ENCODE assay signal across 25 mouse cellular contexts in the genomic region with DNA sequence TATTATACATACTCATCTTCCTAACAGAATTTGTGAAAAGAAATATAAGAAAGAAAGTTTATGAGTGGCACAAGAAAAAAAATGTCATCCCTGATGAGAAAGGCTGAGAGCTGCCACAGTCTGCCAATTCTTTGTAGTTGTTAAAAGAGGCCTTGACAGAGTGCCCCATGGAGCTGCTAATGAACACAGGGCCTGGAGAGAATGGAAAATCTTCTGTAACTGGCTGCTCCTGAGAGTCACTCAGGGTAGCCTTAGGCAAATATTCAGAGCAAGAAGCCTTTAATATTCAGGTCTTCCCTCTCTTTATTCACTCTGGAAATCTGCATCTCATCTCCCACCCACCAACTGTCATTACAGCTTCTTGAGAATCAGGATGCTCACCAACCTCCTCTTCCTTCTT.
DNase-seq lines count a peak whose midpoint lies in the region; ATAC-seq and TF ChIP-seq lines count a peak whose summit lies in the region.
"Had no signal": no experiment of that assay in that cellular context is flagged by ENCODE, and none has a peak within 500 bp of the region (broad histone marks: within the 10 kb centered on the region; RNA-seq: fewer than 3 reads in every experiment).

No protein-coding gene starts in this region.

- H3K27ac ChIP-seq in midbrain, embryonic 11.5 days (ENCODE audit: low read depth, low read length) = no peak overlapping the region
- H3K27ac ChIP-seq in midbrain, postnatal 0 days (ENCODE audit: low read depth, low read length) = no peak overlapping the region
- H3K27ac ChIP-seq in midbrain, embryonic 16.5 days (ENCODE audit: low read length) = no peak overlapping the region
- H3K27ac ChIP-seq: embryonic facial prominence, embryonic 12.5 days; embryonic facial prominence, embryonic 15.5 days; forebrain, embryonic 15.5 days; gastrocnemius, adult 2 months; hindbrain, embryonic 12.5 days; hindbrain, embryonic 15.5 days had no signal

- H3K36me3 ChIP-seq in midbrain, embryonic 11.5 days (ENCODE audit: control insufficient read depth, insufficient read depth, low read length) = no peaks in the 10 kb centered on the region
- H3K36me3 ChIP-seq in midbrain, postnatal 0 days (ENCODE audit: insufficient read depth, low read length) = no peaks in the 10 kb centered on the region
- no peaks in the 10 kb centered on the region for H3K36me3 ChIP-seq in midbrain, embryonic 16.5 days (ENCODE audit: control insufficient read depth, insufficient read depth, low read length)
- H3K36me3 ChIP-seq: embryonic facial prominence, embryonic 12.5 days; embryonic facial prominence, embryonic 15.5 days; forebrain, embryonic 15.5 days; G1E; hindbrain, embryonic 12.5 days; hindbrain, embryonic 15.5 days had no signal

- DNase-seq in midbrain, embryonic 11.5 days (ENCODE audit: low spot score, missing footprints) = peak; percentile 45
- no peak for DNase-seq in midbrain, postnatal 0 days (ENCODE audit: low spot score)
- peak; percentile 67 for DNase-seq in brain, embryonic 14.5 days (ENCODE audit: low read depth)
- DNase-seq in thymus, postnatal 0 days (ENCODE audit: low spot score) = no peak
- no peak for DNase-seq in lung, postnatal 4 days
- no peak for DNase-seq in urinary bladder, postnatal 25 days (ENCODE audit: low spot score)
- DNase-seq: adrenal gland, adult 8-10 months; adrenal gland, postnatal 25 days; B cell, adult 2 months; cerebellum, adult 2 months; cerebellum, adult 9-11 months; cerebellum, postnatal 25 days; gastrocnemius, adult 2 months; gastrocnemius, postnatal 14 days; heart, adult 11 months had no signal

- no peak for TF ChIP-seq POLR2A in brain, embryonic 14.5 days (IDR thresholded peaks at IDR 0.05; ENCODE audit: borderline replicate concordance, extremely low read depth, insufficient read depth, insufficient read length, poor library complexity, severe bottlenecking)

- TF ChIP-seq CTCF in midbrain, postnatal 0 days (IDR thresholded peaks at IDR 0.05) = no peak
- no peak for TF ChIP-seq CTCF in brain, embryonic 14.5 days (IDR thresholded peaks at IDR 0.05; ENCODE audit: borderline replicate concordance, extremely low read depth, insufficient read depth, insufficient read length)

- H3K9ac ChIP-seq in midbrain, embryonic 11.5 days (ENCODE audit: low read length) = no peak overlapping the region
- no peak overlapping the region for H3K9ac ChIP-seq in midbrain, postnatal 0 days (replicated peaks; ENCODE audit: low read length, poor library complexity, severe bottlenecking)
- no peak overlapping the region for H3K9ac ChIP-seq in midbrain, embryonic 16.5 days (ENCODE audit: low read depth, low read length)
- H3K9ac ChIP-seq: embryonic facial prominence, embryonic 12.5 days; embryonic facial prominence, embryonic 15.5 days; forebrain, embryonic 15.5 days; hindbrain, embryonic 12.5 days; hindbrain, embryonic 15.5 days had no signal

- H3K9me3 ChIP-seq in midbrain, embryonic 11.5 days (ENCODE audit: control insufficient read depth, low read length) = no peaks in the 10 kb centered on the region
- no peaks in the 10 kb centered on the region for H3K9me3 ChIP-seq in midbrain, postnatal 0 days (ENCODE audit: low read length)
- H3K9me3 ChIP-seq in midbrain, embryonic 16.5 days (replicated peaks; ENCODE audit: control insufficient read depth, low read length, poor library complexity, severe bottlenecking) = no peaks in the 10 kb centered on the region
- H3K9me3 ChIP-seq: embryonic facial prominence, embryonic 12.5 days; embryonic facial prominence, embryonic 15.5 days; forebrain, embryonic 15.5 days; G1E; hindbrain, embryonic 12.5 days; hindbrain, embryonic 15.5 days had no signal

- H3K4me3 ChIP-seq in midbrain, embryonic 11.5 days (ENCODE audit: low read depth, low read length) = no peak overlapping the region
- H3K4me3 ChIP-seq in midbrain, postnatal 0 days (ENCODE audit: low read depth, low read length) = no peak overlapping the region
- H3K4me3 ChIP-seq in midbrain, embryonic 16.5 days (ENCODE audit: low read depth, low read length) = no peak overlapping the region
- H3K4me3 ChIP-seq: embryonic facial prominence, embryonic 12.5 days; embryonic facial prominence, embryonic 15.5 days; forebrain, embryonic 15.5 days; gastrocnemius, adult 2 months; hindbrain, embryonic 12.5 days; hindbrain, embryonic 15.5 days had no signal

- no peak overlapping the region for H3K4me2 ChIP-seq in midbrain, embryonic 11.5 days
- H3K4me2 ChIP-seq in midbrain, postnatal 0 days (ENCODE audit: low read depth, low read length, poor library complexity, severe bottlenecking) = no peak overlapping the region
- H3K4me2 ChIP-seq in midbrain, embryonic 16.5 days (ENCODE audit: low read length) = no peak overlapping the region
- H3K4me2 ChIP-seq: embryonic facial prominence, embryonic 12.5 days; embryonic facial prominence, embryonic 15.5 days; forebrain, embryonic 15.5 days; heart, embryonic 11.5 days; hindbrain, embryonic 12.5 days; hindbrain, embryonic 15.5 days had no signal

- H3K27me3 ChIP-seq in midbrain, embryonic 11.5 days (ENCODE audit: control insufficient read depth, insufficient read depth, low read length) = no peaks in the 10 kb centered on the region
- no peaks in the 10 kb centered on the region for H3K27me3 ChIP-seq in midbrain, postnatal 0 days (ENCODE audit: insufficient read depth, low read length)
- H3K27me3 ChIP-seq in midbrain, embryonic 16.5 days (ENCODE audit: control insufficient read depth, insufficient read depth, low read depth, low read length) = no peaks in the 10 kb centered on the region
- H3K27me3 ChIP-seq: CH12.LX; embryonic facial prominence, embryonic 12.5 days; embryonic facial prominence, embryonic 15.5 days; forebrain, embryonic 15.5 days; hindbrain, embryonic 12.5 days; hindbrain, embryonic 15.5 days had no signal

- no peaks in the 10 kb centered on the region for H3K4me1 ChIP-seq in midbrain, embryonic 11.5 days (ENCODE audit: control insufficient read depth, insufficient read depth, low read length)
- H3K4me1 ChIP-seq in midbrain, postnatal 0 days (ENCODE audit: insufficient read depth, low read length) = no peaks in the 10 kb centered on the region
- H3K4me1 ChIP-seq in midbrain, embryonic 16.5 days (ENCODE audit: control insufficient read depth, insufficient read depth, low read length) = peaks cover 3% of the 10 kb centered on the region
- H3K4me1 ChIP-seq: embryonic facial prominence, embryonic 12.5 days; embryonic facial prominence, embryonic 15.5 days; hindbrain, embryonic 15.5 days had no signal

- no peak for ATAC-seq in midbrain, embryonic 11.5 days (ENCODE audit: low FRiP score)
- ATAC-seq in midbrain, postnatal 0 days (ENCODE audit: low FRiP score) = no peak
- ATAC-seq in midbrain, embryonic 16.5 days = peak; percentile 56
- ATAC-seq: activated CD4-positive, CD25-positive, alpha-beta regulatory T cell, adult 4 months; forebrain, embryonic 15.5 days had no signal

Comparison
In these comparisons a context has a peak if more than half of its experiments do, and no peak if none do; other contexts are left out.
1. DNase-seq: peak in midbrain, embryonic 11.5 days (single experiment) and brain, embryonic 14.5 days (single experiment); none in midbrain, postnatal 0 days (single experiment), thymus, postnatal 0 days (single experiment), lung, postnatal 4 days (0 of 2) and urinary bladder, postnatal 25 days (single experiment).